Mouse (Mus musculus) induced T-regulatory cell, adult 2 months (primary cell): ENCODE measurements at regions not wholly inside any gene's neighbourhood (a gene's known extent, or its start where the extent isn't known, plus 50 kb on each side); places are given as distances from the start of the nearest gene placed in this dataset.

Experiments
- DNase-seq: peaks from one replicate; pipeline ENCODE4 v3.0.0-alpha.2; 2012; ENCODE audit warnings: low read depth

DNA sequence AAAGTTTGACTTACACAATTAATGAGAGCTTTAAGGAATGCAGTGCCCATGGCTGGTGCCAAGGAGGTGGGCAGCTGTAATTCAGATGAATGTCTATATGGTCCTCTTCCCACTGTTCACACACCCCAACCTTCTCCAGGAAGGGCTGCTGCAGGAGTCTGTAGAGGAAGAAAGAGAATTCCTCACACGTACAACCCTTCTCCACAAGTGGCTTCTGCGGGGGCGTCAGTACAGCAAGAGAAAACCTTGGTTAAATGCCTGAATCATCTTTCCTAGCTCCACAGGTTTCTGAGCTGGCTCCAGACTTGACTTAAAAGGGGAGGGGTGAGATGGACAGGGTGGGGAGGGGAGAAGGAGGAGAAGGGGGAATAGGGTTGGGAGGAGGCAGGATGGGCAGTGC is 306.3 kb downstream of the Tbc1d1 start:
- no peak for DNase-seq

- DNase-seq, result no peak
Observed at GRCm38 (mm10) chr5:64463570-64463969, 307.5 kb downstream of the Tbc1d1 start.

- DNase-seq, result no peak
Observed at GRCm38 (mm10) chr5:64466320-64466719, 310.2 kb downstream of the Tbc1d1 start.

GRCm38 (mm10) chr5:64467856-64468255 is 311.8 kb downstream of the Tbc1d1 start:
- DNase-seq, result no peak

DNA sequence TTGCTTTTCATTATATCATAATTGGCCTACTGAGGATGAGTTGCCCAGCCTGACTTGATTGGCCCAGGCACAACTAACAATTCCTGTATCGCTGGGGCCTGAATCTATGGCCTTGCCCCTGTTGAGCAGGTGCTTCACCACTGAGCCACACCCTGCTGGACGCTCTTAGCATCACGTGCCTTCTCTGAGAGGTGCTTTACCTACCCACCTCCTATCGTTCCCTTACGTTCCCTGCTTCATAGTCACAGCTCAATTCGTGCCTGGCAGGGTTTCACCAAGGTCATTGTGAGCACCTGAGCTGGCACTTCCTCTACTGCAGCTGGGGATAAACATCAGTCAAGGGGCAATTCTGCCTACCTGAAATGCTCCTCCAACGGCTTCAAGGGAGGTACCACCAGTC is 312.2 kb downstream of the Tbc1d1 start:
- no peak for DNase-seq

GRCm38 (mm10) chr5:64472008-64472407 is 315.9 kb downstream of the Tbc1d1 start:
- no peak for DNase-seq

DNA sequence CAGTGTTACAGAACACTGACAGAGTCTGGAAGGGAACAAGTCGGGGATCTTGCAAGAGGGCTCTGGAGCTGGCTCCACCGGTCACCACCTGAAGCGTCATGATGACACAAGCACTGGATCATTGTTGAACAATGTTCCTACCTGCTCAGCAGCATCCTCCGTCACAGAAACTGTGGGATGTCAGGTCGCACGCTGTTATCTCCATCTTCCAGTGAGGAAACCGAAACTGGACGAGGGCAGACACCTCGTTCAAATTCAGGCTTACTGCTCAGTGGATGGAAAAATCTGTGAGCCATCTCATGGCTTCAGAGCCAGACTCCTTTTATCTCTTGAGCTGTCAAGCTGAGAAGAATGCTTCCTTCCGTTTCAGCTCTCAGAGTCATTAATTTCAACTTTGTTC is 316.3 kb downstream of the Tbc1d1 start:
- peak; percentile 82 for DNase-seq

- no peak for DNase-seq
Observed at GRCm38 (mm10) chr5:64474868-64475267, 318.8 kb downstream of the Tbc1d1 start.

DNA sequence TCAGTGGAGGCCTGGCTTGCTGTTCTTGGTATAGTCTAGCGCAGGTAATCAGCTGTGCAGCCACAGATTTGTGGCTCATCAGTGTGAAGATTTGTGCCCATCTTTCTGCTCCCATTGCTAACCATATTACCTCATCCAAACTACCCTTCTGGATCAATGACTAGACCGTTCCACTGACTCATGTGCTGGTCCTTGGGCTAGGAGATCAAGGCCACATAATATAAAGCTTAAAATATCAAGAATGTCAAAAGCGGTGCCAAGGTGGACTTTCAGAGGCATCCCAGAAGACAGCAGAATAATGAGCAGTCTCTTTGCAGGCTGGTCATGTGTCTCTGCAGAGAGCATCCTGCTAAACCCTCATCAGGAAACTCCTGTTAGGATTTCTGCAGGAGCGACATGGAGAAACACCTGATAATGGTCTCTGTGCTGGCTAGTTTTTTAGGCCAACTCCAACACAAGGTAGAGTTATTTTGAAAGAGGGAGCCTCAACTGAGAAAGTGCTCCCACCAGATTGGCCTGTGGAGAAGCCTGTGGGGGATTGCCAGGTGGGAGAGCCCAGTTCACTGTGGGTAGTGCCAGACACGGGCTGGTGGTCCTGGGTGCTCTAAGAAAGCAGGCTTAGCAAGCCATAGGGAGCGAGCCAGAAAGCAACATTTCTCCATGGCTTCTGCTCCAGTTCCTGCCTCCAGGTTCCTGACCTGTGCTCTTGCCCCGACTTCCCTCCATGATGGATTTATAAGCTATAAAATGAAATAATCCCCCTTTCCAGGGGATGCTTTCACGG is 319.8 kb downstream of the Tbc1d1 start:
- no peak for DNase-seq

DNA sequence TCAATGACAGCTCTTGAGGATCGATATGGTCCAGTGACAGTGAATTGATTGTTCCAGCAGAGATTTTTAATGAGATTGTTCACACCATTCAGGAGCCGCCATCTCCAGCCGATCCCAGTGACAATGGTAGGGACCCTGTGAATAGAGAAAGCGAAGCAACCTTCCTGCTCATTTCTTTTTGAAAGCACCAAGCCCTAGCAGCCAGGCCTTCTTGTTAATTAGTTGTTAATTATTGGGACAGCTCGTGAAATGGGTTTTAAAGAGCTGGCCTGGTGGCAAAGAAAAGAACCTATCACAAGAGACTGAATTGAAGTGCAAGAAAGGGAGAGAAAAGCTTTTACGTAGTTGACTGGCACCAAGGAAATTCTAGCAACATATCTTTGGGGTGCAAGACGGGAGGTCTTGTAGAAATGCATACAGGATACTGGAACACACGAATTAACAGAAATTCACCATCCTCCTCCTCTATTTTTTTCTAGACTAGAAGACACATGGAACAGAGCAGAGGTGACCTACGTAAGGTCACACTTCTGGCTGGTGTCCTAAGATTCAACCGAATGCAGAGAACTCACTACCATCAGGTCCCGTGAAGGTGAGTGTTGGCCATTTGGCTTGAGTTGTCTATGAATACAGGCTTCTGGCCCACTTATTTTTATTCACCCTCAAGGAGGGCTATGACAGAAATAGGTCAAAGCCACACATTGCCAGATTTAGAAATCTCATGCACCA is 320.7 kb downstream of the Tbc1d1 start:
- no peak for DNase-seq

- no peak for DNase-seq
Observed at GRCm38 (mm10) chr5:64478143-64478542, 322.0 kb downstream of the Tbc1d1 start.

GRCm38 (mm10) chr5:64478599-64479214 is 322.6 kb downstream of the Tbc1d1 start:
- peak; percentile 77 for DNase-seq

- no peak for DNase-seq
Observed at GRCm38 (mm10) chr5:64479315-64479714, 323.2 kb downstream of the Tbc1d1 start.

- no peak for DNase-seq
Observed at GRCm38 (mm10) chr5:64485043-64485442, 318.1 kb upstream of the Klf3 start.

DNA sequence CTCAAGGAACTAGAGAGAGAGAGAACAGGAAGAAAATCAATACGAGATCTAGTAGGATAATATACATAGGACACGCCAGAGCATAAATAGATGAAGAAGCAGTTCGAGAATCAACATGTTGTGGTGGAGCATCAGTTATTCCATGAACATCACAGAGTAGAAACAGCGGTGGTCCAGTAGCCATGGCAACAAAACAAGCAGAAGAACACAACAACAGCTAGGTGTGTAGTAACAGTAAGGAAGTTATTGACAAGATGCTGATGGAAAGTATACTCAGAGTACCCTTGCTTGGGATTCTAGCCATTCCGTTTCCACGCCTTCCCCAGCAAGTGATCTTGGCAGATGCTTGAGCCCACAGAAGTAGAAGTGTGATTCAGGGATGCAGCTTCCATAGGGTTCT is 317.3 kb upstream of the Klf3 start:
- DNase-seq, result peak; percentile 68

DNA sequence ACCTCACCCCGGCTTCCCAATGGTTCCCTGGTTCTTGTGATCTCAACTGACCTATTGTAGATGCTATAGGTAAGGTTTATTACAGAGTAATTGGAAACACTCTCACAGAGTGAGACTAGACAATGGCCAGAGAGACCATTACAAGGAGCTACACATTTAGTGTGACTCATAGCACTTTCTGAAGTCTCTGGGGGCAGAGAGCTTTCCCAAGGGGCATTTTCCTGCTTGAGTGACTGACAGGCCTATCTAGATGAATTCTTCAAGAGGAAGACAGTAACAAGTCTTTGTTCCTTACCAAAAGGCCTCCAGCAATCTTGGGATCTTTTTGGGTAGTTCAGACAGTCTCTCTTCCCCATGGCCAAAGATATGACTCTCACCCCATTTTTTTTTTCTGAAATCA is 316.4 kb upstream of the Klf3 start:
- DNase-seq, result peak; percentile 56

- peak; percentile 95 for DNase-seq
Observed at GRCm38 (mm10) chr5:64487698-64488398, 315.3 kb upstream of the Klf3 start.

DNA sequence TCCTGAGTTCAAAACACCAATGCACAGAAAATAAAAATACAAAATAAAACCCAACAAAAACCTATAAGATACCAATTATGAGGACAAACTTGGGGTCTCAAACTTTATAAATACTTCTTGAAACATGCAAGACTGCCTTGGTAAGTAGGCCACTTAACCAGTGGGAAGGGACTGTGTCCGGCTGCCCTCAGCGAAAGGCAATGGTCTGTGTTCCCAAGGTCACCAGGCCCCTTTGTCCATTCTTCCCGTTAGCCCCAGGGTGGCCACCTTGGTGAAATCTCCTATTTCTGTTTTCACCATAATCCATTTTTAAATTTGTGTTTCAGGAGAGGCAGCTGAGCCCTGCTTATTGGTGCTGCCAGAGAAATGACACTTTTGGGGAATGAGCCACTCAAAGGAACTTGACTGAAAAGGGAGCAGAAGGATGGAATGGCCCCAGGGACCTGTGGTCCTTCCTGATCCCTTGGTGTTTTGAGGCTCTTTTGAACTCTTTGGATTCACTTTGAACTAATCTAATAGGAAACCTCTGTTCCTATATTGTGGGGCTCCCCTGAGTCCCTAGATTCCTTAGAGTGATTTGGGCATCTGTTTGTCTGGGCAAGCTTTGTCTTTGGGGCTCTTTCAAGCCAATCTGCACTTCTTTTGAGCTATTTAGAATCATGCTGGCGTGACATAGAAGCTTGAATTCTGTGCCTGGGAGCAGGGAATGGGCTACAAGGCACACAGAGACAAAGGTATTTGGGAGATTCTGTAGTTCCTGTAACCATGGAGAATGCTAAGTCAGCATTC is 313.3 kb upstream of the Klf3 start:
- no peak for DNase-seq

- DNase-seq, result peak; percentile 77
Observed at GRCm38 (mm10) chr5:64490445-64490950, 312.7 kb upstream of the Klf3 start.

DNA sequence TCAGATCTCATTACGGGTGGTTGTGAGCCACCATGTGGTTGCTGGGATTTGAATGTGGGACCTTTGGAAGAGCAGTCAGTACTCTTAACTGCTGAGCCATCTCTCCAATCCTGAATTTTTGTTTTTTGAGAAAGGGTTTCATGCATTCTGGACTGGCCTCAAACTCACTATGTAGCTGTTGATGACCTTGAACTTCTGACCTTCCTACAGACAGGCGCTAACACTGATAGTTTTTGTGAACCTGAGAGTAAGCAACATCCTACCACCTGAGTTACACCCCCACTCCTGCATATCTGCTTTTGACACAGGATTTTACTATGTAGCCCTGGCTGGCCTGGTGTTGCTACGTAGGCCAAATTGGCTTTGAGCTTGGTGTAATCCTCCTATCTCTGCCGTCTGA is 308.8 kb upstream of the Klf3 start:
- DNase-seq, result no peak

- peak; percentile 87 for DNase-seq
Observed at GRCm38 (mm10) chr5:64496853-64497252, 306.3 kb upstream of the Klf3 start.
